Mouse (Mus musculus) mouse embryonic stem cell (cell line): ENCODE measurements around the gene Adora2a.

Experiments
- in situ Hi-C, 2 experiments: fragments of 300-500 bp; cut with MboI; formaldehyde crosslinking; loops; 1 replicate in 1 of 2; 3 replicates in 1 of 2; pipeline ENCODE4 v1.14.3; 2019 to 2020; ENCODE audit warnings: low sequenced_read_pairs in 2 of 2, low pct_unique_long_range_greater_than_20kb in 1 of 2, mixed read lengths in 1 of 2; ENCODE audit not compliant: unreplicated experiment in 1 of 2

Adora2a gene

DNA sequence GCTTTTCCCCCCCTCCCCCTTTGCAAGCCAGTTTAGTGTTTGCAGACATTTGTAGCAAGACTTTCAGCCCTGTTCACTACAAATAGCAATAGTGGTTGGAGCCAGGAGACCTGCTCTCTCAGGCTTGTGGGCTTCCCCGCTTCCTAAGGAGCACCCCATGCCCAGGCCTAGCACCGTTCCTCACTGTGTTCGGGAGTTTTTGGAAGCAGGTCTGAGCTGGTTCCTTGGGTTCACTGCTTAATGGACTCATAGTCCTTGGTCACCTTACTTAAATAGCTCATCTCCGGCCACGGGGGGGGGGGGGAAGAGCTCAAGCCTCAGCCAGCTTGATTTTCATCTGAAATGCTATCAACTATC, 12.7 kb upstream of the Adora2a start:
- in situ Hi-C loops, result no loop called here

DNA sequence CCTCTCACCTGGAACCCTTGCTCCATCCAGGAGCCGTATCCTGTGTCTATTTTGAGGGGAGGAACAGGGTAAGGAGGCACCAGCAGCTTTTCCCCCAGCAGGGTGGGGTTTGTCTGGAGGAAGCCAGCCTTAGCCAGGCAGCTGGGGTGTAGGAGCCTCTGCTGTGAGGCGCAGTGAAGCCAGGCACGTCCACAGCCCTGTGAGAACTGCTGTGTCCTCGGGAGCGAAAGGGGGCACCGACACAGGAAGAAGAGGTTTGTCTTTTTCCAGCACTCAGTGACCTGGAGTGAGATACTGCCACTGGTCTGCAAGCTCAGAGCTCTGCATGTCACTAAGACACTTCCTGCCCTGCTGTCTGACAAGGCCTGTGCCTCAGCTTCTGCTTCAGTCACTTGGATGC, 12.3 kb upstream of the Adora2a start:
- in situ Hi-C loops, result no loop called here

DNA sequence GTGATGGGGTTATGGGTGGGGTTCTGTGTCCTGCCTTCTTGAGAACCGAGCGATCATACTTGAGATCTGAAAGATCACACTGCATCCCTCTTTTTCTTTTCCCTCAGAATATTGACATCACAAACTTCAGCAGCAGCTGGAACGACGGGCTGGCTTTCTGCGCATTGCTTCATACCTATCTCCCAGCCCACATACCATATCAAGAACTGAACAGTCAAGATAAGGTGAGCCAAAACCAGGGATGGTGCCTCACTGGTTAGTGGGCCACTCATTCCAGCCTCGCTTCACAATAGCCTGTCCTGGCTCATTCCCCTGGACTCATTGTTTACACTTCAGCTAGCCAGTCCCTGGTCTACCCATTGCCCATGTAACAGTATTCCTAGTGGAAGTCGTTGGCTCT, 9.5 kb upstream of the Adora2a start:
- in situ Hi-C loops, result no loop called here

DNA sequence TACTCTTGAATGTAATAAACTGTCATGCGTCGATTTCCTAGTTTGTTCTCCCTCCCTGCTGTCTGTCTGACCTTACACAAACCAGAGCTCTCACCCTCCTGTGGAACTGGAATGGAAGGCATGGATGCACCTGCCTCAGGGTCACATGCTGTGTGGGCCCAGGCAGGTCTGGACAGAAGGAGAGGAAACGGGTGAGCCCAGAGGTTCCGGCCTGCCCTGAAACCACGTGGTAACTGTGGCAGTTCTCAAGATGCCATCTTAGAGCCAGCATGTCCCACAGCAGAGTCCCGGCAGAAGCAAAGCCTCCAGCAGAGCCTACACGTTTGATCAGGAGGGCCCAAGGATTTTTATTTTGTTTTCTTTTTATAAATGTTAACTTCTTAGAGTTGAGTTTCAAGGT, 4.3 kb upstream of the Adora2a start:
- in situ Hi-C loops, result no loop called here

DNA sequence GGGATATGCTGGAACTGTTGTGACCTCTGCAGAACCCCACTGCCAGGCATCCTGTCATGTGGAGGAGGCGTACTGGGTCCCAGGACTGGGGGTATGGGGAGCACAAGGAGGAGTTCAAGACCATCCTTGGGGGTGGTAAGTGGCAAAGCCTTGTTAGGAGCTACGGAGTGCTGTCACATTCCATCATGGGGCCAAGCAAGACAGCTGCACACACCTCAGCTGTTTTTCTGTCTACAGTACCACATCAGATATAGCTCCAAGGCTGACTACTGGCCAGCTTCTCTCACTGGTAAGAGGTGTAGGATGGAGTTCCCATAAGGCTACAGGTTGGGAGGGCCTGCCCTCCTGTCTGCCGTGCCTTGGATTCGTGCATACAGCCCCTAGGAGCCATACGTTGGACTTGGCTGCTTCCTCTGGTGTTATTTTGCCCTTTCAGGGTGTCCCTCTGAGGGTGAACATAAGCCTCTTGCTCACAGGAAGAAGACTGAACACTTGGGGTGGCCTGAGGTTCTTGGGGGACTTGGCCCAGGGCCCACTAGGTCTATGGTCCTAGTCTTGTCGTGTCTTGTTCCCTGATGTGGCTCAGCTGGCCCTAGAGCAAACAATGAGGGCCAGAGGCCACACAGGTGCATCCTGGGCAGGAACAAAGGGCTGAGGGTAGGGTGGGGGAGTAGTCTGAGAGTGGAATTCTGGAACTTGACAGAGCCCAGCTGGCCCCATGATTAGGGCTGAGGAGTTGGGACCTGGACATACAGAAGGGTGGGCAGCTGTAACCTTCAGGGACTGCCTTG, 2.3 kb upstream of the Adora2a start:
- in situ Hi-C loops, result no loop called here

DNA sequence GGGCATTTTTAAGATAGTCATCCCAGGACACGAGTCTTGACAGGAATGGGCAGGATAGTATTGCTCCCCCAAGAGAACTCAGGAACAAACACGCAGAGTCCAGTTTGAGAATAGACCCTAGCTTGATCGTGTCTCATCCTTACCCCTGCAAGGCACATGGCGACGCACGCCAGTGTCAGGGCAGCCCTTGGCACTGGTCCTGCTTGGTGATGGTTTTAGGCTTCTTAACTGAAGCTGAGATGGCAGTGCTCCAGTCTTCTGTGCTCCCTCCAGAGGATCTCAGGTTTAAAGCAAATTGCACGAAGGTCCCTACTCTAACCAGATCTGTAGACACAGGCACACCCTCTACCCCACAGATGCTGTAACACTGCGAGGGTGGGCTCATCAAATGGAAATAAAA, 921 bp upstream of the Adora2a start:
- in situ Hi-C loops, result loop anchor here in 1 of 2 experiments (5.0 kb wide), 1 partner anchor 122 kb away; no protein-coding TSS in a partner anchor

DNA sequence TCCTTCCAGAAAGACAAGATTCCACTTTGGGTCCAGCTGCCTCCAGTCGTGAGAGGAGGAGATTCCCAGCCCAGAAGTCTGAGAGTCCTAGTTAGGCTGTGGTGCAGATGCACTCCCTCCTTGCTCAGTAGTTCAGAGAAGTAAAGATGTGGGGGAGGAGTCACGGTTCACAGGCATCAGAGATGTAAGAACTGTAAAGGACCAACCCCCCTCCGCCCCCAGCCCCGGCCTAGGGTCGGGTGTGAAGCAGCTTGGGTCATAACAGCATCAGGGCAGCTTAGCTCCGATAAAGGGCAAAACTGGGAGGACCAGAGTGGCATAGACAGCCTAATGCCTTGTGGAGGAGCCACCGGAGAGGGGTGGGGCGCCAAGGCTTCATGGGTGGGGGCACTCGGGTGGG, 205 bp upstream of the Adora2a start:
- in situ Hi-C loops, result loop anchor here in 1 of 2 experiments (5.0 kb wide), 1 partner anchor 121 kb away; no protein-coding TSS in a partner anchor

DNA sequence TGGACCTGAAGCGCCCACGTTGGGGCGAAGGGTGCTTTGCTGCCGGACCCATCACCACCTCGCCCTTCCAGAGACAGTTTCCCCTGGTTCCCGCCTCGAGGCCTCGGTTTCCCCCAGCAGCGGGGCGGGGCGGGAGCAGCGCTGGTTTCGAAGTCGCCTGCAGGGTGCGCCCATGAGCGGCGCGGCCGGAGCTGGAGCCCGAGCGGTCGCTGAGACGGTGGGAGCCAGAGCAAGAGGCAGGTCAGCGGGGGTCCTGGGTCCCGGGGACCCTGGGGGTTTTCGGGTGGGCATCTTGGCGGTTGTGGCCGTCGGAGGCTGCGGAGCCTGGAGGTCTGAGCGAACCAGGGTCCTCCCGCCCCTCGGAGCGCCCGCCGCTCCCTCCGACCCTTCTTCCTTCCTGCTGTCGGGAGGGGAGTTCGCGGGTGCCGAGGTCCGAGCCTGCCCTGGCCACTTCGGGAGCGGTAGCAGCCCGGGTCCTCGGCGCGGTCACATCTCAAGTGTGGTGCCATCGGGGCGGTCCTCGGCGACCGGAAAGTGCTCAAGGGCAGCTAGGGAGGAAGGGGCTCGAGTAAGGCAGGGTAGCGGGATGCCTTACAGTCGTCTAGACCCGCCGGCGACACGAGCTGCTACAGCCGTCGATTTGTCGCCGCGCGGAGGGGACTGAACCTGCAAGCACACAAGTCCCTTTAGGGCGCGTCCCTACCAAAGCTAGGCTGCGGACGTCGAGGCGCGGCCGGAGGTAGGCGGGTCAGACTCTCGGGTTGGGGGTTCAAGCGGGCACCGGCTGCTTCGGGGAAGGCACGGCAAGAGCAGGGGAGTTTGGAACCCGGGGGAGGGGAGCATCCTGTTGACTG, 458 bp downstream of the Adora2a start:
- in situ Hi-C loops, result loop anchor here in 1 of 2 experiments (5.0 kb wide), 1 partner anchor 120 kb away; no protein-coding TSS in a partner anchor

DNA sequence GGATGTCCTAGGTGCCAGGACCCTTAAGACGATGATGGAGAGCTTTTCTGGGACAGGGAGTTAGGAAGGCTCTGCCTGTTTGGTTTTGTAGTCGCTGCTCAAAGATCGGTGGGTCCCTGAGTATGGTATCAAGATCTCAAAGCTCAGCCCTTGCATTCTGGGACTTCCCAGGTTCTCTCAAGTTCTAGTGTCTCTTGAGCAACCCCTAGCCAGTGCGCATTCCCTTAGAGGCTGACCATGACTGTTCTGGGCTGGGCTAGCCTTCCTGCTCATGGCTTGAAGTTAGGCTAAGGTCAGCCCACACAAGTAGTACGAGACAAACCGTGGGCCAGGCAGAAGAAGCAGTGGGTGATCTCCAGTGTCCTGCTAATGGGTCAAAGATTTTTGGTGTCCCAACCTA, 1.5 kb downstream of the Adora2a start:
- in situ Hi-C loops, result loop anchor here in 1 of 2 experiments (5.0 kb wide), 1 partner anchor 119 kb away; no protein-coding TSS in a partner anchor

DNA sequence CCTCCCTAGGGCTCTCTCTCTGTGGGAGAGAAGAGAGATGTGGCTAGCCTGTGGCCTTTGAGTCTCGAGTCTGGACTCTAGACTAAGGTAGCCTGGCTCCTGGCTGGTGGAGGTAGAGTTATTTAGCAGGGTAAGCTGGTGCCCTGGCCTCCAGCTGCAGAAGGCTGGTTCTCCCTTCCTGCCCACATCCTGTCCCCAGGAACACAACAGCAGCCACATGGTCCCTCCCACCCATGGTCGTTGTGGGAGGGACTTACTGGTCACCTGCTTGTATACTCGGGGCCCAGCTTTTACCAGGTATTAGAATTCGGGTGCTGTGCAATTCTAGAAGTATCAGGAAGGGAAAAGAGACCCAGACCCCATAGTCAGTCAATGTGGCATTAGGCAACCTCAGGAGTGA, 3.6 kb downstream of the Adora2a start:
- in situ Hi-C loops, result no loop called here

DNA sequence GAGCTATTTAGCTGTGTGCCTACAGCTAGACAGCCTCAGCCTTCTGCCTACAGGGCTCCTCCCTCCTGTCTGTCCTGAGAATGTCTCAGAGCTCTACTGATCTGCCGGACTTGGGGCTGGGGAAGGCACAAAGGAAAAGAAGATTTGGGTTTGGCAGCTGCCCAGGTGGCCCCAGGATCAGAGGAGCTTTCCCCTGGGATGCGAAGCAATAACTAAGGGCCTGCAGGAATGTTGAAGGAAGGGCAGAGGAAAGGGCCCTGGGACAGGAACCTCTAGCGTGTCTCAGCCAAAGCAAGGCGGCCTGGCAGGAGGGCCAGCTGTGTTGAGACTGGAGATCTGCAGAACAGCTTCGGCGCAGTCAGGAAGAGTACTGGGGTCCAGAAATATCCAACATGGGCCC, 6.3 kb downstream of the Adora2a start:
- in situ Hi-C loops, result no loop called here

DNA sequence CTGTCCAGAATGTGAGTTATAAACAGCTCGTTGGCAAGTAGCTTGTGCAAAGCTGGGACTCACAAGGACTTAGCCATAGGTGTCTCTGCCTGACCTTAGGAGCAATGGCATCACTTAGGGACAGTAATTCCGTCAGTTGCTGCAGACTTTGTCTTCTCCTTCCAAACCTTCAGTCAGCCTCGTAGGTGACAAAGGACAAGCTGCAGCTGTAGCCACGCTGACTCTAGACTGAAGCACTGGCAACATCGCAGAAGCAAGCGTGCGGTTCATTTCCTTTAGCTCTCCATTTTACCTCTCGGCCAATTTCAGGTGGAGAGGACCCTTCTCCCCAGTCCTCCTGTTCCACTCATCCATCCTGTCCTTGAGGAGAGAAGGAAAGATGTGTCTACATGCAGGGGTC, 7.3 kb downstream of the Adora2a start:
- in situ Hi-C loops, result no loop called here

DNA sequence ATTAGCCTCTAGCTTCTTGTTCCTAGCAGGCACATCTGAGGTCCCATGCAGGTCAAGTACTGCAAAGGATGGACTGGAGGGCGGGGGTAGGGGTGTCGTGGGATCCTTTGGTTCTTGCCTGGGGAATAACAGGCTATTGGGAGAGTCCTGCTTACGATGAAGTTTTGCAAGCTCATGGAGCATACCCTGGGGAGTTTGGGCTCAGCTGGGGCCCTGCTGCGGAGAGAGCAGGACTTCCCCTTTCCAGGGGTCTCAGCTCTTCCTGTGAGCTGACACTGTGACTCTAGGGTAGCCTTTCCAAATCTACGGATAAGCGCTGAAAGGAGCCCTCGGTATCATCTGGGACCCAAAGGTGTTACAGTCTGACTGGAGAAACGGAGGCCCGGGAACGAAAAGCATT, 7.7 kb downstream of the Adora2a start:
- in situ Hi-C loops, result no loop called here

DNA sequence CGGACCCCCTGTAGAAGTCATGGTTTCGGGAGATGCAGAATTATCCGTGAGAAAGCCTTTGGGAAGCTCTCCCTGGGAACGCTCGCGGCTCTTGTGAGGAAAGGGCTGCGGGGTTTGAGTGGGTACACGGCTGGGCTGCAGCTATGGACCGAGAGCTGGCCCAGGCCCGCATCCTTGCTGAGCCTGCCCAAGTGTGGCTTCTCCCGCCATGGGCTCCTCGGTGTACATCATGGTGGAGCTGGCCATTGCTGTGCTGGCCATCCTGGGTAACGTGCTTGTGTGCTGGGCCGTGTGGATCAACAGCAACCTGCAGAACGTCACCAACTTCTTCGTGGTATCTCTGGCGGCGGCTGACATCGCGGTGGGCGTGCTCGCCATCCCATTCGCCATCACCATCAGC, 9.1 kb downstream of the Adora2a start:
- in situ Hi-C loops, result no loop called here

DNA sequence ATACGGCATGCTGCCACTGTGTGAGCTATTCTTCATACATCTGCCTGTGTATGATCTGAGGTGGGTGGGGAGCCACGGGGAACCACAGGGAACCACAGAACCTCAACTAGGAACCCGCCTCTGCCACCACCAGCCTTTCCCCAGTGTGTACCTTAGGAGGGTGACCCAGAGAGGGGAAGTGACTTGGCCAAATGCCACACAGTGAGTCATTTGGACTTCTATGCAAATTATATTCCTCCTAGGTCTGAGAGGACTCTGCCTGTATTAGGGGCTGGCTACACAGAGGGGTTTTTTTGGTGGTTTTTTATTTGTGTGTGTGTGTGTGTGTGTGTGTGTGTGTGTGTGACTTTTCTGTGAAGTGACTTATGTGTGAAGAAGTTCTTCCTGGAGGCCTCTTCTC, 9.9 kb downstream of the Adora2a start:
- in situ Hi-C loops, result no loop called here

DNA sequence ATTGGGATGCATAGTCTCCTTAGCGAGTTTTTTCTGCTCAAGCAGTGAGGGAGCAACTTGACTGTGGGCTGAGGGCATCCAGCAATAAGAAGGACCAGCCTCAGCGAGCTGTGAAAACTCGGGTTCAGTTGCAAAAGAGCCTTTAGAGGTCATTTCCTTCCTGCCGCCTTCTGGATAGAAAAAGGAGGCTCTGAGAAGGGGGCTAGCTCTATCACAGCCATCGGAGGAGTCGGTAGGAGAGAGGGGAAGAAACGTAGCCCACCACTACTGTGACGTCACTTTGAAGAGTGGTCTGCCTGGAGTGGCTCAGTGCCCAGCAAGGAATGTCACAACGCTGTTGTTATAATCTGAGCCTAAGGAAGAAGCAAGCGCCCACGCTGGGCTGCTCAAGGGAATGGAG, 10.4 kb downstream of the Adora2a start:
- in situ Hi-C loops, result no loop called here

DNA sequence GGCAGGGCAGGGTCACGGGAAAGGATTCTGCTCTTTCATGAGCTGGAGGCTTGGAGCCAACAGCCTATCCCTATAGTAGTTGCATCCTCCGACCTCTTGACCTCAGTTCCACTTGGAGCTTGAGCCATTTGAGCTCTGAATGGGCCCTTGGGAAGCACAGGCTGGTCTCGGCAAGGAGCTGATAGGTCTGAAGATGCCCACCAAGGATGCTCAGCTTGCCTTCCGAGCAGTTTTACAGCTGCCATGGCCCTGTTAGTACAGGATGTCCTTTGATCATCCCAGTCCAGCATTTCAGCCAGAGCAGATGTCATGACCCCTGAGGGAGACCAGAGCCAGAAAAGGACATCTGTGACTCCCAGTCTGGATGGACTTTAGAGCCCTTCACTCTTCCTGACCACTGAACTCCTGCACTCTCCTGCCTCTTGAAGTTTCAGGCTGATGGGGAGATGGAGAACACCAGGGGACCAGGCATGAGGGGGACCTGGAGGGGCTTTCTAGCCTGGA, 11.6 kb downstream of the Adora2a start:
- in situ Hi-C loops, result no loop called here

DNA sequence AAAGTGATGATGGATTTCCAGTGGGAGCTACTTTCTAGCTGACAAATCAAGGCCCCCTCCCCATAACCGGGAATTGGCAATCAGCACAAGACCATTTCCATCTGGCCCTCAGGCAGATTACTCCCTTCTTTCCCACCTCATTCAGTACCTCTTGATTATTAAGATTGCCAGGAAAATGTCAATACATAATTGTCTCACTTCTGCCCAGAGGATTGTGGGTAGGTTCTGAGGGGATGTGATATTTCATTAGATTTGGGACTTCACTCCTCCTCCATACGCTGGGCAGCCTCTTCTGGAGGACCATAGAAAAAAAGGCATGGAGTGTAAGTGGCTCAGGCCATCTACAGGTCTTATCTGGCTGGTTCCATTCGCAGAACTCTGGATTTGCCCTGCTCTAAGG, 15.6 kb downstream of the Adora2a start:
- in situ Hi-C loops, result no loop called here

DNA sequence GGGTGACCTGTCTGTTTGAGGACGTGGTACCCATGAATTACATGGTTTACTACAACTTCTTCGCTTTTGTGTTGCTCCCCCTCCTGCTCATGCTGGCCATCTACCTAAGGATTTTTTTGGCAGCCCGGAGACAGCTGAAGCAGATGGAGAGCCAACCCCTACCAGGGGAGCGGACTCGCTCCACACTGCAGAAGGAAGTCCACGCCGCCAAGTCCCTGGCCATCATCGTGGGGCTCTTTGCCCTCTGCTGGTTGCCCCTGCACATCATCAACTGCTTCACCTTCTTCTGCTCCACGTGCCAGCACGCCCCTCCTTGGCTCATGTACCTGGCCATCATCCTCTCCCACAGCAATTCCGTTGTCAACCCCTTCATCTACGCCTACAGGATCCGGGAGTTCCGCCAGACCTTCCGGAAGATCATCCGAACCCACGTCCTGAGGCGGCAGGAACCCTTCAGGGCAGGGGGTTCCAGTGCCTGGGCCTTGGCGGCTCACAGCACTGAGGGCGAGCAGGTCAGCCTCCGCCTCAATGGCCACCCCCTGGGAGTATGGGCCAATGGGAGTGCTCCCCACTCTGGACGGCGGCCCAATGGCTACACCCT, 16.6 kb downstream of the Adora2a start:
- in situ Hi-C loops, result no loop called here
